Mouse (Mus musculus) liver, embryonic 11.5 days (tissue): ENCODE data around the gene Dzip1. TPM values are rescaled to one million over a fixed set of nuclear protein-coding genes. Genes with fewer than 3 reads are reported as not detected.

Source experiments
- ATAC-seq: fragments of 200-750 bp; cut with Nextera tagmentation; replicated peaks from 2 replicates; pipeline ENCODE4 v1.8.0; 2017; ENCODE audit warnings: moderate number of reproducible peaks, mild to moderate bottlenecking, moderate TSS enrichment, moderate library complexity; ENCODE audit not compliant: low FRiP score
- DNase-seq: peaks from one replicate; pipeline ENCODE4 v3.0.0-alpha.2; 2017; ENCODE audit warnings: low spot score
- H3K27ac ChIP-seq: fragments of 300-500 bp; sonication (generic); 2 replicates; pipeline ENCODE4 v1.5.1; 2014; ENCODE audit warnings: mild to moderate bottlenecking, low read depth, low read length, control low read depth
- H3K27me3 ChIP-seq: fragments of 300-500 bp; sonication (generic); replicated peaks from 2 replicates; pipeline ENCODE4 v1.6.1; 2014; ENCODE audit warnings: low read length, mixed read lengths; ENCODE audit not compliant: control insufficient read depth, insufficient read depth
- H3K36me3 ChIP-seq: fragments of 300-500 bp; sonication (generic); 2 replicates; pipeline ENCODE4 v1.6.1; 2014; ENCODE audit warnings: mild to moderate bottlenecking, low read length, moderate library complexity, mixed read lengths; ENCODE audit not compliant: control insufficient read depth, insufficient read depth
- H3K4me1 ChIP-seq: fragments of 300-500 bp; sonication (generic); replicated peaks from 2 replicates; pipeline ENCODE4 v1.6.1; 2014; ENCODE audit warnings: low read length, mixed read lengths; ENCODE audit not compliant: control insufficient read depth, insufficient read depth
- H3K4me2 ChIP-seq: fragments of 300-500 bp; sonication (generic); 2 replicates; pipeline ENCODE4 v1.6.1; 2014; ENCODE audit warnings: mild to moderate bottlenecking, control low read depth, moderate library complexity
- H3K4me3 ChIP-seq: fragments of 300-500 bp; sonication (generic); 2 replicates; pipeline ENCODE4 v1.5.1; 2014; ENCODE audit warnings: low read depth, low read length, control low read depth
- H3K9ac ChIP-seq: fragments of 300-500 bp; sonication (generic); 2 replicates; pipeline ENCODE4 v1.6.1; 2014; ENCODE audit warnings: low read depth, low read length, control low read depth
- H3K9me3 ChIP-seq: fragments of 300-500 bp; sonication (generic); 2 replicates; pipeline ENCODE4 v1.6.1; 2016; ENCODE audit warnings: low read length, inconsistent platforms, mixed read lengths; ENCODE audit not compliant: control insufficient read depth
- WGBS: fragments of 180-500 bp; shearing (Covaris S2); extraction: QIAGEN DNeasy Blood & Tissue Kit; methylation state at CpG from one replicate; pipeline ENCODE4 v1.1.7; 2014; 5-methylcytosine and 5-hydroxymethylcytosine counted together
- polyA plus RNA-seq: library from polyadenylated mRNA; unstranded; fragments of >200 nt; fragmentation: Nextera tagmentation; extraction: Ambion mirVana; gene quantifications from 2 replicates; pipeline ENCODE4 v1.2.1, GENCODE M21; 2014

Dzip1 gene
- polyA plus RNA-seq, 1 experiment from 2014 or later, result 7.2 TPM

- DNase-seq (peak; percentile 44), ATAC-seq (peak; percentile 29; the same call in 1 of the 2 replicates)
Observed at GRCm38 (mm10) chr14:118855141-118855800, 70.0 kb downstream of the Dzip1 start.

GRCm38 (mm10) chr14:118854371-118855114 lies 70.7 kb downstream of the Dzip1 start:
- Histone ChIP-seq H3K4me1 (peaks cover 14% of the 10 kb centered on the region), H3K4me2 (peak overlapping the region; percentile 98), H3K4me3 (peak overlapping the region; percentile 64), H3K9ac (peak overlapping the region; percentile 39), H3K36me3 (no peaks in the 10 kb centered on the region), H3K9me3 (no peaks in the 10 kb centered on the region), H3K27me3 (peaks cover 28% of the 10 kb centered on the region), H3K27ac (no peak overlapping the region)
- ATAC-seq, result peak; percentile 35; the same call in 1 of the 2 replicates
- DNase-seq, result peak; percentile 67
- WGBS, result 3% methylated on average over 46 of the region's 48 CpGs

More at GRCm38 (mm10) chr14:118855141-118855800, 70.0 kb downstream of the Dzip1 start:
- Histone ChIP-seq H3K4me2 (peak overlapping the region; percentile 98), H3K27me3 (peaks cover 28% of the 10 kb centered on the region), H3K9me3 (no peaks in the 10 kb centered on the region), H3K27ac (no peak overlapping the region), H3K36me3 (no peaks in the 10 kb centered on the region), H3K9ac (peak overlapping the region; percentile 34; the same call in 1 of the 2 replicates), H3K4me1 (peaks cover 14% of the 10 kb centered on the region), H3K4me3 (peak overlapping the region; percentile 64)
- WGBS, result 3% methylated on average over 28 of the region's 28 CpGs

GRCm38 (mm10) chr14:118851496-118852107 lies 73.7 kb downstream of the Dzip1 start:
- Histone ChIP-seq H3K4me2 (no peak overlapping the region), H3K9ac (no peak overlapping the region), H3K27ac (no peak overlapping the region), H3K36me3 (no peaks in the 10 kb centered on the region), H3K27me3 (peaks cover 25% of the 10 kb centered on the region), H3K4me1 (peaks cover 14% of the 10 kb centered on the region), H3K4me3 (no peak overlapping the region), H3K9me3 (no peaks in the 10 kb centered on the region)
- 54% methylated on average over 6 of the region's 6 CpGs for WGBS
- DNase-seq (no peak), ATAC-seq (no peak)

GRCm38 (mm10) chr14:118850696-118851035 lies 74.6 kb downstream of the Dzip1 start:
- DNase-seq, result no peak

GRCm38 (mm10) chr14:118850011-118850695 lies 75.1 kb downstream of the Dzip1 start:
- Histone ChIP-seq H3K27me3 (peaks cover 18% of the 10 kb centered on the region), H3K9me3 (no peaks in the 10 kb centered on the region)
- no peak for ATAC-seq

More at GRCm38 (mm10) chr14:118850696-118851035, 74.6 kb downstream of the Dzip1 start:
- no peak overlapping the region for H3K27ac ChIP-seq
- no peaks in the 10 kb centered on the region for H3K36me3 ChIP-seq
- peaks cover 14% of the 10 kb centered on the region for H3K4me1 ChIP-seq
- no peak overlapping the region for H3K4me2 ChIP-seq
- peaks cover 20% of the 10 kb centered on the region for H3K27me3 ChIP-seq
- ATAC-seq, result no peak
- no peak overlapping the region for H3K4me3 ChIP-seq
- 51% methylated on average over 4 of the region's 4 CpGs for WGBS
- H3K9ac ChIP-seq, result no peak overlapping the region
- H3K9me3 ChIP-seq, result no peaks in the 10 kb centered on the region

GRCm38 (mm10) chr14:118848171-118848570 lies 77.1 kb downstream of the Dzip1 start:
- no peaks in the 10 kb centered on the region for H3K9me3 ChIP-seq
- no peaks in the 10 kb centered on the region; the same call in 1 of the 2 replicates for H3K27me3 ChIP-seq
- no peaks in the 10 kb centered on the region for H3K4me1 ChIP-seq
- H3K4me2 ChIP-seq, result no peak overlapping the region
- DNase-seq, result no peak
- ATAC-seq, result no peak
- H3K36me3 ChIP-seq, result no peaks in the 10 kb centered on the region
- no peak overlapping the region for H3K27ac ChIP-seq
- WGBS, result 70% methylated on average over 7 of the region's 7 CpGs
- no peak overlapping the region for H3K4me3 ChIP-seq
- H3K9ac ChIP-seq, result no peak overlapping the region

More at GRCm38 (mm10) chr14:118850011-118850695, 75.1 kb downstream of the Dzip1 start:
- Histone ChIP-seq H3K4me2 (no peak overlapping the region), H3K27ac (no peak overlapping the region), H3K4me3 (no peak overlapping the region), H3K9ac (no peak overlapping the region), H3K36me3 (no peaks in the 10 kb centered on the region), H3K4me1 (peaks cover 11% of the 10 kb centered on the region)
- WGBS, result 73% methylated on average over 11 of the region's 11 CpGs
- DNase-seq, result no peak

GRCm38 (mm10) chr14:118846834-118847233 lies 78.4 kb downstream of the Dzip1 start:
- Histone ChIP-seq H3K4me3 (no peak overlapping the region), H3K4me2 (no peak overlapping the region), H3K27me3 (no peaks in the 10 kb centered on the region), H3K27ac (no peak overlapping the region), H3K9ac (no peak overlapping the region), H3K4me1 (no peaks in the 10 kb centered on the region), H3K36me3 (no peaks in the 10 kb centered on the region), H3K9me3 (no peaks in the 10 kb centered on the region)
- ATAC-seq (no peak), DNase-seq (no peak)
- 83% methylated on average over 10 of the region's 10 CpGs for WGBS

- Histone ChIP-seq H3K9ac (no peak overlapping the region), H3K36me3 (no peaks in the 10 kb centered on the region), H3K4me2 (no peak overlapping the region), H3K4me1 (peaks cover 3% of the 10 kb centered on the region; the same call in 1 of the 2 replicates), H3K27ac (no peak overlapping the region), H3K9me3 (no peaks in the 10 kb centered on the region), H3K27me3 (no peaks in the 10 kb centered on the region), H3K4me3 (no peak overlapping the region)
- DNase-seq (no peak), ATAC-seq (no peak)
- WGBS, result 78% methylated on average over 3 of the region's 3 CpGs
Observed at GRCm38 (mm10) chr14:118842353-118842752, 82.9 kb downstream of the Dzip1 start.
